Mouse (Mus musculus) forebrain, embryonic 11.5 days (tissue): Measurements from ENCODE around the gene Mkln1. TPM values are rescaled to one million over a fixed set of nuclear protein-coding genes. Genes with fewer than 3 reads are reported as not detected.

Experiments used
- ATAC-seq: fragments of 200-750 bp; cut with Nextera tagmentation; replicated peaks from 2 replicates; pipeline ENCODE4 v1.8.0; 2017; ENCODE audit warnings: moderate TSS enrichment; ENCODE audit not compliant: low FRiP score
- DNase-seq: peaks from one replicate; pipeline ENCODE4 v3.0.0-alpha.2; 2017; ENCODE audit warnings: low spot score
- H3K27ac ChIP-seq: fragments of 300-500 bp; sonication (generic); 2 replicates; pipeline ENCODE4 v1.5.1; 2014; ENCODE audit warnings: low read depth, low read length
- H3K27me3 ChIP-seq: fragments of 300-500 bp; sonication (generic); 2 replicates; pipeline ENCODE4 v1.6.1; 2014; ENCODE audit warnings: mild to moderate bottlenecking, low read length, mixed read lengths; ENCODE audit not compliant: control insufficient read depth, insufficient read depth
- H3K36me3 ChIP-seq: fragments of 300-500 bp; sonication (generic); 2 replicates; pipeline ENCODE4 v1.6.1; 2014; ENCODE audit warnings: mild to moderate bottlenecking, low read length, moderate library complexity, mixed read lengths; ENCODE audit not compliant: control insufficient read depth, insufficient read depth
- H3K4me1 ChIP-seq: fragments of 300-500 bp; sonication (generic); replicated peaks from 2 replicates; pipeline ENCODE4 v1.6.1; 2014; ENCODE audit warnings: low read length, mixed read lengths; ENCODE audit not compliant: control insufficient read depth, insufficient read depth
- H3K4me2 ChIP-seq: fragments of 300-500 bp; sonication (generic); 2 replicates; pipeline ENCODE4 v1.6.1; 2014; ENCODE audit warnings: low read depth, mild to moderate bottlenecking, low read length, moderate library complexity, mixed read lengths; ENCODE audit not compliant: severe bottlenecking
- H3K4me3 ChIP-seq: fragments of 300-500 bp; sonication (generic); 2 replicates; pipeline ENCODE4 v1.5.1; 2014; ENCODE audit warnings: low read depth, low read length
- H3K9ac ChIP-seq: fragments of 300-500 bp; sonication (generic); 2 replicates; pipeline ENCODE4 v1.6.1; 2014; ENCODE audit warnings: low read length
- H3K9me3 ChIP-seq: fragments of 300-500 bp; sonication (generic); 2 replicates; pipeline ENCODE4 v1.6.1; 2016; ENCODE audit warnings: low read length, mixed read lengths; ENCODE audit not compliant: control insufficient read depth
- WGBS: fragments of 180-500 bp; shearing (Covaris S2); extraction: QIAGEN DNeasy Blood & Tissue Kit; methylation state at CpG from one replicate; pipeline ENCODE4 v1.1.7; 2014; 5-methylcytosine and 5-hydroxymethylcytosine counted together
- polyA plus RNA-seq: library from polyadenylated mRNA; unstranded; fragments of >200 nt; fragmentation: Nextera tagmentation; extraction: Ambion mirVana; gene quantifications from 2 replicates; pipeline ENCODE4 v1.2.1, GENCODE M21; 2014

Gene Mkln1
- polyA plus RNA-seq, 1 experiment from 2014 or later = 221 TPM

- no peaks in the 10 kb centered on the region for H3K9me3 ChIP-seq
- no peak overlapping the region for H3K4me2 ChIP-seq
- no peak overlapping the region for H3K27ac ChIP-seq
- 0 out of 2 replicates have a peak, but pooled peaks have one; percentile 39 for ATAC-seq
- DNase-seq = no peak
- H3K9ac ChIP-seq = no peak overlapping the region
- H3K4me1 ChIP-seq = 0 out of 2 replicates have a peak, but pooled peaks cover 2% of the 10 kb centered on the region
- H3K36me3 ChIP-seq = no peaks in the 10 kb centered on the region
- no peak overlapping the region for H3K4me3 ChIP-seq
- no peaks in the 10 kb centered on the region for H3K27me3 ChIP-seq
These were observed 14.0 kb downstream of the Mkln1 start for GRCm38 (mm10) chr6:31412487-31412886.

- Histone ChIP-seq H3K9me3 (no peaks in the 10 kb centered on the region), H3K27me3 (no peaks in the 10 kb centered on the region), H3K4me2 (no peak overlapping the region), H3K4me3 (no peak overlapping the region), H3K4me1 (0 out of 2 replicates have a peak, but pooled peaks cover 2% of the 10 kb centered on the region), H3K36me3 (no peaks in the 10 kb centered on the region), H3K27ac (no peak overlapping the region), H3K9ac (no peak overlapping the region)
- ATAC-seq (no peak), DNase-seq (no peak)
These were observed 15.0 kb downstream of the Mkln1 start for GRCm38 (mm10) chr6:31413556-31413955.

GRCm38 (mm10) chr6:31414303-31414702 lies 15.8 kb downstream of the Mkln1 start:
- Histone ChIP-seq H3K36me3 (no peaks in the 10 kb centered on the region), H3K4me1 (0 out of 2 replicates have a peak, but pooled peaks cover 2% of the 10 kb centered on the region), H3K9me3 (no peaks in the 10 kb centered on the region), H3K4me2 (no peak overlapping the region), H3K27me3 (no peaks in the 10 kb centered on the region), H3K9ac (no peak overlapping the region), H3K4me3 (no peak overlapping the region), H3K27ac (no peak overlapping the region)
- no peak for ATAC-seq
- DNase-seq = no peak
- WGBS = 56% methylated on average over 1 of the region's 1 CpGs

- Histone ChIP-seq H3K4me3 (no peak overlapping the region), H3K27ac (no peak overlapping the region), H3K9ac (no peak overlapping the region), H3K4me1 (no peaks in the 10 kb centered on the region), H3K9me3 (no peaks in the 10 kb centered on the region), H3K36me3 (no peaks in the 10 kb centered on the region; the same call in 1 of the 2 replicates), H3K4me2 (no peak overlapping the region), H3K27me3 (no peaks in the 10 kb centered on the region)
- no peak for ATAC-seq
- WGBS = 92% methylated on average over 3 of the region's 3 CpGs
- DNase-seq = no peak
These were observed 26.9 kb downstream of the Mkln1 start for GRCm38 (mm10) chr6:31425428-31425827.

- DNase-seq = no peak
- Histone ChIP-seq H3K36me3 (peaks cover 8% of the 10 kb centered on the region), H3K4me2 (no peak overlapping the region), H3K9ac (no peak overlapping the region), H3K4me3 (no peak overlapping the region), H3K27me3 (no peaks in the 10 kb centered on the region), H3K4me1 (no peaks in the 10 kb centered on the region), H3K9me3 (no peaks in the 10 kb centered on the region), H3K27ac (no peak overlapping the region)
- WGBS = 99% methylated on average over 2 of the region's 2 CpGs
- ATAC-seq = no peak
These were observed 38.7 kb downstream of the Mkln1 start for GRCm38 (mm10) chr6:31437264-31437663.

GRCm38 (mm10) chr6:31445258-31445657 lies 46.7 kb downstream of the Mkln1 start:
- ATAC-seq (no peak), DNase-seq (no peak)
- no peak overlapping the region for H3K4me2 ChIP-seq
- no peaks in the 10 kb centered on the region for H3K27me3 ChIP-seq
- no peaks in the 10 kb centered on the region for H3K9me3 ChIP-seq
- H3K4me3 ChIP-seq = no peak overlapping the region
- no peak overlapping the region for H3K27ac ChIP-seq
- H3K9ac ChIP-seq = no peak overlapping the region
- no peaks in the 10 kb centered on the region for H3K4me1 ChIP-seq
- H3K36me3 ChIP-seq = no peaks in the 10 kb centered on the region
- 91% methylated on average over 1 of the region's 1 CpGs for WGBS

GRCm38 (mm10) chr6:31453735-31454134 lies 55.2 kb downstream of the Mkln1 start:
- Histone ChIP-seq H3K9ac (no peak overlapping the region), H3K27me3 (no peaks in the 10 kb centered on the region), H3K4me3 (no peak overlapping the region), H3K27ac (no peak overlapping the region), H3K4me1 (no peaks in the 10 kb centered on the region), H3K36me3 (no peaks in the 10 kb centered on the region), H3K9me3 (no peaks in the 10 kb centered on the region), H3K4me2 (no peak overlapping the region)
- DNase-seq = no peak
- no peak for ATAC-seq

GRCm38 (mm10) chr6:31455376-31455775 lies 56.8 kb downstream of the Mkln1 start:
- no peak overlapping the region for H3K4me3 ChIP-seq
- no peak overlapping the region for H3K4me2 ChIP-seq
- H3K9me3 ChIP-seq = no peaks in the 10 kb centered on the region
- H3K27ac ChIP-seq = no peak overlapping the region
- ATAC-seq (no peak), DNase-seq (no peak)
- H3K9ac ChIP-seq = no peak overlapping the region
- WGBS = 84% methylated on average over 2 of the region's 2 CpGs
- H3K4me1 ChIP-seq = no peaks in the 10 kb centered on the region
- no peaks in the 10 kb centered on the region; the same call in 1 of the 2 replicates for H3K36me3 ChIP-seq
- no peaks in the 10 kb centered on the region for H3K27me3 ChIP-seq

GRCm38 (mm10) chr6:31456988-31457387 lies 58.5 kb downstream of the Mkln1 start:
- 90% methylated on average over 1 of the region's 1 CpGs for WGBS
- no peaks in the 10 kb centered on the region for H3K9me3 ChIP-seq
- no peaks in the 10 kb centered on the region for H3K27me3 ChIP-seq
- no peak overlapping the region for H3K27ac ChIP-seq
- H3K4me2 ChIP-seq = no peak overlapping the region
- no peaks in the 10 kb centered on the region for H3K4me1 ChIP-seq
- no peak for DNase-seq
- no peaks in the 10 kb centered on the region; the same call in 1 of the 2 replicates for H3K36me3 ChIP-seq
- H3K9ac ChIP-seq = no peak overlapping the region
- no peak for ATAC-seq
- H3K4me3 ChIP-seq = no peak overlapping the region
